Mouse (Mus musculus) cerebellum, adult 2 months (tissue): ENCODE measurements around the gene Dhrs4. TPM values are rescaled to one million over a fixed set of nuclear protein-coding genes. Genes with fewer than 3 reads are reported as not detected.

Experiments used
- DNase-seq, 2 experiments: peaks; one replicate each; pipeline ENCODE4 v3.0.0; 2021
- H3K27ac ChIP-seq: fragments of 200-500 bp; 2 replicates; pipeline ENCODE4 v1.5.1; 2012; ENCODE audit warnings: low read length, control low read depth, inconsistent platforms; ENCODE audit not compliant: insufficient read depth
- H3K27me3 ChIP-seq: fragments of 200-500 bp; 2 replicates; pipeline ENCODE4 v1.6.1; 2012; ENCODE audit warnings: inconsistent platforms, mild to moderate bottlenecking, low read length, moderate library complexity; ENCODE audit not compliant: control insufficient read depth, insufficient read depth
- H3K4me1 ChIP-seq: fragments of 200-500 bp; 2 replicates; pipeline ENCODE4 v1.6.1; 2011; ENCODE audit warnings: low read length; ENCODE audit not compliant: control insufficient read depth, insufficient read depth
- H3K4me3 ChIP-seq: fragments of 200-500 bp; replicated peaks from 2 replicates; pipeline ENCODE3; 2011; ENCODE audit warnings: mild to moderate bottlenecking, low read depth, low read length, control low read depth; ENCODE audit not compliant: insufficient read depth
- CTCF ChIP-seq: fragments of 200-500 bp; IDR thresholded peaks from 2 replicates; pipeline ENCODE4 v1.5.1; 2011; ENCODE audit warnings: low read depth, mild to moderate bottlenecking, control low read depth, low read length, moderate library complexity, borderline replicate concordance; ENCODE audit not compliant: insufficient read depth
- POLR2A ChIP-seq: fragments of 200-500 bp; IDR thresholded peaks from 2 replicates; pipeline ENCODE4 v1.6.1; 2011; ENCODE audit warnings: low read length, control low read depth, borderline replicate concordance; ENCODE audit not compliant: insufficient read depth
- WGBS: fragments of 180-500 bp; shearing (Covaris S2); methylation state at CpG from one replicate; pipeline ENCODE4 v1.1.7; 2018; 5-methylcytosine and 5-hydroxymethylcytosine counted together
- polyA plus RNA-seq: library from polyadenylated mRNA; depleted of rRNA; stranded (reverse); fragments of >200 nt; gene quantifications from 2 replicates; pipeline ENCODE4 v1.2.3, GENCODE M21; 2012

The Dhrs4 gene
- polyA plus RNA-seq, 1 experiment, result 18.7 TPM

- TF ChIP-seq CTCF (no peak), POLR2A (no peak)
- Histone ChIP-seq H3K4me1 (no peaks in the 10 kb centered on the region), H3K27me3 (no peaks in the 10 kb centered on the region), H3K27ac (no peak overlapping the region), H3K4me3 (no peak overlapping the region)
- no peak for DNase-seq
- 27% methylated on average over 7 of the region's 7 CpGs for WGBS
These were observed 29.2 kb downstream of the Dhrs4 start for GRCm38 (mm10) chr14:55507801-55508200.

GRCm38 (mm10) chr14:55509540-55509939, 31.0 kb downstream of the Dhrs4 start:
- no peak for DNase-seq
- Histone ChIP-seq H3K27ac (no peak overlapping the region), H3K27me3 (no peaks in the 10 kb centered on the region), H3K4me1 (no peaks in the 10 kb centered on the region), H3K4me3 (no peak overlapping the region)
- TF ChIP-seq CTCF, result no peak
- no peak for TF ChIP-seq POLR2A
- WGBS, result 70% methylated on average over 10 of the region's 10 CpGs

- H3K27me3 ChIP-seq, result no peaks in the 10 kb centered on the region
- H3K27ac ChIP-seq, result no peak within 1 kb of the TSS
- 69% methylated on average over 22 of the region's 22 CpGs for WGBS
- no peak within 1 kb of the TSS for H3K4me3 ChIP-seq
- no peak for TF ChIP-seq CTCF
- TF ChIP-seq POLR2A, result no peak
- DNase-seq, result no peak
- H3K4me1 ChIP-seq, result no peaks in the 10 kb centered on the region
These were observed 31.7 kb downstream of the Dhrs4 start, which contains the start of gene Cpne6 for GRCm38 (mm10) chr14:55510125-55510731. TSS of gene Cpne6 (plus strand) at chr14:55510445.

- 19% methylated on average over 7 of the region's 7 CpGs for WGBS
- DNase-seq, result no peak
- no peaks in the 10 kb centered on the region for H3K27me3 ChIP-seq
- H3K4me1 ChIP-seq, result no peaks in the 10 kb centered on the region
- no peak overlapping the region for H3K27ac ChIP-seq
- no peak for TF ChIP-seq CTCF
- no peak for TF ChIP-seq POLR2A
- H3K4me3 ChIP-seq, result no peak overlapping the region
These were observed 32.5 kb downstream of the Dhrs4 start for GRCm38 (mm10) chr14:55511037-55511436.

GRCm38 (mm10) chr14:55513927-55514326, 35.4 kb downstream of the Dhrs4 start:
- no peak overlapping the region for H3K27ac ChIP-seq

GRCm38 (mm10) chr14:55515846-55516245, 37.3 kb downstream of the Dhrs4 start:
- no peak for DNase-seq
- WGBS, result 69% methylated on average over 4 of the region's 4 CpGs
- peaks cover 2% of the 10 kb centered on the region; the same call in 1 of the 2 replicates for H3K4me1 ChIP-seq
- H3K27me3 ChIP-seq, result no peaks in the 10 kb centered on the region
- H3K27ac ChIP-seq, result no peak overlapping the region
- TF ChIP-seq CTCF (no peak), POLR2A (no peak)
- no peak overlapping the region for H3K4me3 ChIP-seq

More at GRCm38 (mm10) chr14:55513927-55514326, 35.4 kb downstream of the Dhrs4 start:
- WGBS, result 78% methylated on average over 10 of the region's 10 CpGs
- no peak for TF ChIP-seq CTCF
- TF ChIP-seq POLR2A, result no peak
- no peak for DNase-seq
- H3K4me1 ChIP-seq, result 0 out of 2 replicates have a peak, but pooled peaks cover under 1% of the 10 kb centered on the region
- no peaks in the 10 kb centered on the region for H3K27me3 ChIP-seq
- no peak overlapping the region for H3K4me3 ChIP-seq

- DNase-seq, result no peak
- Histone ChIP-seq H3K27me3 (no peaks in the 10 kb centered on the region), H3K4me3 (no peak overlapping the region), H3K4me1 (peaks cover 2% of the 10 kb centered on the region; the same call in 1 of the 2 replicates), H3K27ac (no peak overlapping the region)
- TF ChIP-seq POLR2A (no peak), CTCF (no peak)
- 60% methylated on average over 2 of the region's 2 CpGs for WGBS
These were observed 40.3 kb downstream of the Dhrs4 start for GRCm38 (mm10) chr14:55518897-55519296.

GRCm38 (mm10) chr14:55519604-55520003, 41.0 kb downstream of the Dhrs4 start:
- no peak for DNase-seq
- no peak overlapping the region for H3K27ac ChIP-seq
- no peak overlapping the region for H3K4me3 ChIP-seq
- no peaks in the 10 kb centered on the region for H3K27me3 ChIP-seq
- WGBS, result 77% methylated on average over 4 of the region's 4 CpGs
- TF ChIP-seq CTCF, result no peak
- no peak for TF ChIP-seq POLR2A
- H3K4me1 ChIP-seq, result peaks cover 2% of the 10 kb centered on the region; the same call in 1 of the 2 replicates
